Mouse (Mus musculus): ENCODE results near the gene Rasl11a. TPM values are rescaled to one million over a fixed set of nuclear protein-coding genes. Genes with fewer than 3 reads are reported as not detected.

Gene Rasl11a
- polyA plus RNA-seq, 1 experiment: 20.2 TPM

DNA sequence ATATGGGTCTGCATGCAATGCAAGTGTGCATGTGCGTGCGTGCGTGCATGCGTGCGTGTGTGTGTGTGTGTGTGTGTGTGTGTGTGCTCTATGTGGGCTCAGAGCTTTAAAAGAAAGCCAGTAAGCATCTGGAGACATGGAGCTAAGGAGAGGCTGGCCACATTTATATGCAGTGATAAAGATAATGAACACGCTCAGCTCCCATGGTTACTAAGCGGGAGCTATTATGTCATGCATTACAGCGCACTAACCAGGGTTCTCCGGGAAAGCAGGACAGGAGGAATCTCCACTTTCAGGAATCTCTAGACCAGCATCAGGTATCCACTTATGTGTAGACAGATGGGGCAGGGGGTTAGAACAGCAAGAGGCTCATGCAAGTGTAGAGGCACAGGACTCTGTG lies 13.9 kb downstream of the Rasl11a start:
- WGBS: 92% methylated on average over 9 of the region's 9 CpGs
- H3K36me3 ChIP-seq (ENCODE audit: control insufficient read depth, insufficient read depth, low read length): no peaks in the 10 kb centered on the region
- no peaks in the 10 kb centered on the region for H3K4me1 ChIP-seq (ENCODE audit: control insufficient read depth, insufficient read depth, low read length)
- DNase-seq: no peak
- no peaks in the 10 kb centered on the region for H3K27me3 ChIP-seq (replicated peaks; ENCODE audit: control insufficient read depth, insufficient read depth, low read length)
- no peak overlapping the region for H3K4me3 ChIP-seq (ENCODE audit: insufficient read depth, low read depth, low read length)
- TF ChIP-seq CTCF (conservative IDR thresholded peaks at IDR 0.05; ENCODE audit: insufficient read depth, insufficient read length, low read depth, low read length) (no peak), POLR2A (IDR thresholded peaks at IDR 0.05; ENCODE audit: low read depth, low read length) (no peak)
- no peak overlapping the region for H3K27ac ChIP-seq (ENCODE audit: insufficient read depth, low read depth, low read length)

DNA sequence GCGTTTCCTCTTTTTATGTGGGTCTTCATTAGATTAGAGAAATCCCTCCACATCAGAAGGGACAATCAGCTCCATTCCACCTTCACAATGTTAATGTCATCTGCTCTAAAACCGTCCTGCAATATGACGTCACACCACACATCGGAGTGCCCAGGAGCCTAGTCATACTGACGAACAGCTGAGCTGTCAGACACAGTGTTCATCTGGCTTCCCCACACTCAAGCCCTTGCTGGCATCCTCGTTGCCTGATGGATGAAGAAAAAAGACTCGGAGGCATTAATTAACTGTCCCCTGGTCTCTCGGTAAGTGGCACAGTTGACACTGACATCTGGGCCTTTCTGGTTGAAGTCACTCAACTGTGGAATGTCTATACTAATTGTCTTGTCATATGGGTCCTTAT lies 14.4 kb downstream of the Rasl11a start:
- H3K27ac ChIP-seq (ENCODE audit: insufficient read depth, low read depth, low read length): no peak overlapping the region
- 77% methylated on average over 8 of the region's 8 CpGs for WGBS

DNA sequence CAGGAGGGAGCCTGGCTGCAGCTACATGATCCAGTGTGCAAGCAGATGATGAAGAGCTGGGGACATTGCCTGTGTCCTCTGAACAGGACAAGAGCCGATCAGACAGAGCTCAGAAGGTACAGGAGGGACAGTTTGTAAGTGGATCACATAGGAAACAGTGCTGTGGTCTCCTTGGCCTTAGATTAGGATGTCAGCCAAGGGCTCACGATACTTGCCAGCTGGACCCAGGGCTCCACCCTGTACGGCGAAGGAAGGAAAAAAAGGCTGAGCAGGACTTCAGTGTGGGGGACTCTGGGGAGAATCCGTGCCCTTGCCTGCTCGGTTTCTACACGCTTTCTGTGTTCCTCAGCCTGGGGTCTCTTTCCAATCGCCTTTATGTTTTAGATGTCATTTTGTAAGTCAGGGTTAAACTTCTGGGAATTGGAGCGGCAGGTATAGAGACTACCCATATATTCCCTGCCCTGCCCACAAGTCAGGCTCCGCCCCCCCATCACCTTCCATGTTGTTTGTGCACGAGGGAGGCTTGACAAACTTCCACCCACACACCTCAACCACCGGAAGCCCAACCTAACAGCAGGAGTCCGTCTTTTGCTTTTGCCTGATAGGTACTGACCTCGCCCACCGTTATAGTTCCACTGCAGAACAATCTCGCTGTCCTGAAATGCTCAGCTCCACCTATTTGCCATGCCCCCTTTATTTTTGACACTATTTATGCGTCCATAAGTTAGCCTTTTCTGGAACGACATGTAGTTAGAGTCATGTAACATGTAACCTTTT lies 15.5 kb downstream of the Rasl11a start:
- WGBS: 76% methylated on average over 18 of the region's 18 CpGs

More for the DNA sequence above, 14.4 kb downstream of the Rasl11a start:
- Histone ChIP-seq H3K4me3 (ENCODE audit: insufficient read depth, low read depth, low read length) (no peak overlapping the region), H3K36me3 (ENCODE audit: control insufficient read depth, insufficient read depth, low read length) (no peaks in the 10 kb centered on the region), H3K4me1 (ENCODE audit: control insufficient read depth, insufficient read depth, low read length) (no peaks in the 10 kb centered on the region), H3K27me3 (replicated peaks; ENCODE audit: control insufficient read depth, insufficient read depth, low read length) (no peaks in the 10 kb centered on the region)
- TF ChIP-seq POLR2A (IDR thresholded peaks at IDR 0.05; ENCODE audit: low read depth, low read length): no peak
- no peak for TF ChIP-seq CTCF (conservative IDR thresholded peaks at IDR 0.05; ENCODE audit: insufficient read depth, insufficient read length, low read depth, low read length)
- no peak for DNase-seq

DNA sequence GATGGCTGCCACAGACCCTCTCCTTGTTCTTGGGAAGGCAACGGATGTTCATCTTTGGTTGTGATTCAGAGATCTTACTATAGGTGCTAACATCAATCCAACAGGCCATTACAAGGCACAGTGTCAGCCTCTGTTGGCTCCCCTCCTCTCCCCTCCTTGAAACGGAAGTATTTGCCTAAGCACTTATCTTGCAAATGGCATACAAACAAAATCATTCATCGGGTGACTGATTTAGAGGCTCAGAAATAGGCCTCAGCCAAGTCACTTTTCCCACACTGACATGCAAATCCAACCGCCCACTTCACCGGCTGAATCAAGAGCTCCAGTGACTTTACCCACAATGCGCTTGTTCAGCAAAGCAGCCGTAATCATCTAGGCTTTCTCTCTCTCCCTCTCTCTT lies 16.7 kb downstream of the Rasl11a start:
- Histone ChIP-seq H3K27ac (ENCODE audit: insufficient read depth, low read depth, low read length) (no peak overlapping the region), H3K27me3 (replicated peaks; ENCODE audit: control insufficient read depth, insufficient read depth, low read length) (no peaks in the 10 kb centered on the region), H3K36me3 (ENCODE audit: control insufficient read depth, insufficient read depth, low read length) (no peaks in the 10 kb centered on the region), H3K4me3 (ENCODE audit: insufficient read depth, low read depth, low read length) (no peak overlapping the region), H3K4me1 (ENCODE audit: control insufficient read depth, insufficient read depth, low read length) (no peaks in the 10 kb centered on the region)
- DNase-seq: no peak
- 32% methylated on average over 7 of the region's 7 CpGs for WGBS
- no peak for TF ChIP-seq POLR2A (IDR thresholded peaks at IDR 0.05; ENCODE audit: low read depth, low read length)
- no peak for TF ChIP-seq CTCF (conservative IDR thresholded peaks at IDR 0.05; ENCODE audit: insufficient read depth, insufficient read length, low read depth, low read length)

More for the DNA sequence above, 15.5 kb downstream of the Rasl11a start:
- no peak overlapping the region for H3K27ac ChIP-seq (ENCODE audit: insufficient read depth, low read depth, low read length)
- no peaks in the 10 kb centered on the region for H3K27me3 ChIP-seq (replicated peaks; ENCODE audit: control insufficient read depth, insufficient read depth, low read length)
- H3K4me3 ChIP-seq (ENCODE audit: insufficient read depth, low read depth, low read length): no peak overlapping the region
- no peak for TF ChIP-seq POLR2A (IDR thresholded peaks at IDR 0.05; ENCODE audit: low read depth, low read length)
- TF ChIP-seq CTCF (conservative IDR thresholded peaks at IDR 0.05; ENCODE audit: insufficient read depth, insufficient read length, low read depth, low read length): no peak
- no peak for DNase-seq
- H3K4me1 ChIP-seq (ENCODE audit: control insufficient read depth, insufficient read depth, low read length): no peaks in the 10 kb centered on the region
- H3K36me3 ChIP-seq (ENCODE audit: control insufficient read depth, insufficient read depth, low read length): no peaks in the 10 kb centered on the region

DNA sequence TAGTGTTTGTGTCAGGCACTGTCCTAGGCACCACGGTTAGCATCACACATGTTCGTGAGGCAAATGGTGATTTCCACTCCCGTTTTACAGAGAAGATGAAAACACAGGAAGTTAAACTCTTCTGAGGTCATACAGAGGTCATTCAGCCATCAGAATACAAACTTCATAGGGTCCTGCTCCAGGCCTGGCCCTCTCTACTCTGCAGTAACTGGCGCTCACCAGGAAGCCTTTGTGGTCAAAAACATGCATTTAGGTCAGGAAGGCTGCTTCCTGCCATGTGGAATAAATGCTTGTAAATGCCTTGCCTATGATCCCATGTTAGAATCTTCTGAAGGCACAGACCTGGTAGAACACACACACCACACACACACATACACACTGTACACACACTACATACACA lies 20.6 kb downstream of the Rasl11a start:
- WGBS: 64% methylated on average over 4 of the region's 4 CpGs

DNA sequence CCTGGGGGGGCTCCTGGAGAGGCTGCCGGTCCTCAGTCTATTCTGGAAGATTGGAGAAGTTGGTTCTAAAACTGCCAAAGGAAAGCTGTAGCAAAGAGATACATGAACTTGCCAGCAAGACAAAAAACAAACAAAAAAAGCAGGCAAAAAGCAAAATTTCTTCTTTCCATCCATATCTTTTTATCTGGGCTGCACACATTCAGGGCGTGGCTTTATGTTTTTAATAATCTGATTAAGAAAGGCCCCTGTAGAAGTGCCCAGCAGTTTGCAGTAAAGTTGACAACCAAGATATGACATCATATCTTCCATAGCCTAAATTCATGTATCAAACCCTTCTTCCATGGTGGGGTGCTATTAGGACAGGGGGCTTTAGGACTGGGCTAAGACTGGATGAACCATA lies 21.4 kb downstream of the Rasl11a start:
- Histone ChIP-seq H3K4me3 (ENCODE audit: insufficient read depth, low read depth, low read length) (no peak overlapping the region), H3K27ac (ENCODE audit: insufficient read depth, low read depth, low read length) (no peak overlapping the region), H3K4me1 (ENCODE audit: control insufficient read depth, insufficient read depth, low read length) (no peaks in the 10 kb centered on the region), H3K27me3 (replicated peaks; ENCODE audit: control insufficient read depth, insufficient read depth, low read length) (no peaks in the 10 kb centered on the region), H3K36me3 (ENCODE audit: control insufficient read depth, insufficient read depth, low read length) (no peaks in the 10 kb centered on the region)
- TF ChIP-seq CTCF (conservative IDR thresholded peaks at IDR 0.05; ENCODE audit: insufficient read depth, insufficient read length, low read depth, low read length) (no peak), POLR2A (IDR thresholded peaks at IDR 0.05; ENCODE audit: low read depth, low read length) (no peak)
- DNase-seq: no peak
- WGBS: 91% methylated on average over 2 of the region's 2 CpGs

More for the DNA sequence above, 20.6 kb downstream of the Rasl11a start:
- H3K27ac ChIP-seq (ENCODE audit: insufficient read depth, low read depth, low read length): no peak overlapping the region
- no peaks in the 10 kb centered on the region for H3K36me3 ChIP-seq (ENCODE audit: control insufficient read depth, insufficient read depth, low read length)
- no peak overlapping the region for H3K4me3 ChIP-seq (ENCODE audit: insufficient read depth, low read depth, low read length)
- DNase-seq: no peak
- H3K4me1 ChIP-seq (ENCODE audit: control insufficient read depth, insufficient read depth, low read length): no peaks in the 10 kb centered on the region
- TF ChIP-seq CTCF (conservative IDR thresholded peaks at IDR 0.05; ENCODE audit: insufficient read depth, insufficient read length, low read depth, low read length) (no peak), POLR2A (IDR thresholded peaks at IDR 0.05; ENCODE audit: low read depth, low read length) (no peak)
- H3K27me3 ChIP-seq (replicated peaks; ENCODE audit: control insufficient read depth, insufficient read depth, low read length): no peaks in the 10 kb centered on the region

DNA sequence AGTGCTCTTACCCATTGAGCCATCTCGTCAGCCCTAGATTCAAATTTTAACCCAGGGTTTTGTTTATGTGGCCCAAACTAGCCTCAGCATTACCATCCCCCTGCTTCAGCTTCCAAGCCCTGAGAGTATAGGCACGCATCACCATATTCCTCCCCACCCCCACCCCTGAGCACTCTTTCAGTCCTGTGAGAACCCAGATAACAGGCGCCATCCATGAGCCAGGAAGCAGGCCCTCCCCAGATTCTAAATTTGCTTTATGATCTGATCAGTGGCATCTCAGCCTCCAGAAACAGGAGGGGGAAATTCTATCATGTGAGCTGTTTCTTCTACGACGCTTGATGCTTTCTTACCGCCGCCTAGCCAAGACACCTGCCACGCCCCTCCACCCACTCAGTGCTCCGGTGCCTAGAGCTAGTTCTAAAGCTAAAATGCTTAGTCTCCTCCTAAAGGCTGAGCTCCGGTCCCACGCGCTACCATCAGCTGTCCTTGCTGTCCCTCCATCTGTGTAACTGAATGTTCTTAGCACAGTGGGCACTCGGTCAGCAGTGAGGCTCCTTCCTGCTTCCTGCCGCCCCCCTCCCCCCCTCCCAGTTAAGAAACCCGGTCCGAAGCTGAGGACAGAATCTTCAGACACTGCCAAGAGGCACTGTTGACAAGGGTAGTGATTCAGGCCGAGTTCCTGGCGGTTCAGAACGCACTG lies 22.5 kb downstream of the Rasl11a start:
- H3K36me3 ChIP-seq (ENCODE audit: control insufficient read depth, insufficient read depth, low read length): no peaks in the 10 kb centered on the region
- WGBS: 10% methylated on average over 19 of the region's 19 CpGs
- no peak overlapping the region for H3K27ac ChIP-seq (ENCODE audit: insufficient read depth, low read depth, low read length)
- H3K4me3 ChIP-seq (ENCODE audit: insufficient read depth, low read depth, low read length): no peak overlapping the region
- H3K27me3 ChIP-seq (replicated peaks; ENCODE audit: control insufficient read depth, insufficient read depth, low read length): no peaks in the 10 kb centered on the region
- TF ChIP-seq POLR2A (IDR thresholded peaks at IDR 0.05; ENCODE audit: low read depth, low read length): no peak
- no peak for TF ChIP-seq CTCF (conservative IDR thresholded peaks at IDR 0.05; ENCODE audit: insufficient read depth, insufficient read length, low read depth, low read length)
- H3K4me1 ChIP-seq (ENCODE audit: control insufficient read depth, insufficient read depth, low read length): no peaks in the 10 kb centered on the region
- DNase-seq: peak; percentile 36
